Mouse (Mus musculus): Measurements from ENCODE around the gene Ros1. TPM values are rescaled to one million over a fixed set of nuclear protein-coding genes. Genes with fewer than 3 reads are reported as not detected.

Ros1 gene
- polyA plus RNA-seq, 1 experiment from 2014 or later: not detected

DNA sequence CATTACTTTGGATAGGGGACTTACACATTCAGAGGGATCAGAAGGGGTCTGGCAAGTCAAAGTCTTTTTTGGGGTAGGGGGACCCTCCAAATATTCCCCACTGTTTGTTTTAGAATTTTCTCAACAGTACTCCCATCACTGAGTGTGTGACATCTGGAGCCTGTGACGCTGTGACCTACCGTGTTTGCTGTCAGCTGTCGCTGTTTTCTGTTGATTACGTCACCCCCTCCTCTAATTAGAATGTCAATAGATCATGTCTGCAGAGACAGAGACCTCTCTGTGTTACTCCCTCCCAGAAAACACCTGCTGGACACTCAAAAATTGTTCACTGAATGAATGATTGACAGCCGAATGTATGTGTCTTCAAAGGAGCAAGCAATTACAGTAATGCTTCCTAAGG is 152.0 kb downstream of the Ros1 start:
- H3K27me3 ChIP-seq (ENCODE audit: control insufficient read depth, insufficient read depth, low read length): no peaks in the 10 kb centered on the region
- no peaks in the 10 kb centered on the region for H3K9me3 ChIP-seq (ENCODE audit: control insufficient read depth, low read length)
- H3K27ac ChIP-seq (replicated peaks in 1 of 2; ENCODE audit: control insufficient read depth in 1 of 2, insufficient read depth in 1 of 2, low read depth in 2 of 2, low read length in 2 of 2): no peak overlapping the region
- H3K9ac ChIP-seq (ENCODE audit: low read length): no peak overlapping the region
- no peak for ATAC-seq (ENCODE audit: insufficient number of reproducible peaks, insufficient read depth, low FRiP score, low read depth)
- H3K4me1 ChIP-seq (ENCODE audit: control insufficient read depth in 2 of 2, insufficient read depth in 2 of 2, low read length in 2 of 2): no peaks in the 10 kb centered on the region
- H3K4me3 ChIP-seq (ENCODE audit: control insufficient read depth in 1 of 2, insufficient read depth in 1 of 2, low read depth in 1 of 2, low read length in 2 of 2): no peak overlapping the region
- 73% methylated on average over 5 of the region's 5 CpGs for whole genome bisulfite sequencing
- H3K36me3 ChIP-seq (ENCODE audit: control insufficient read depth, insufficient read depth, low read length): no peaks in the 10 kb centered on the region
- no peak overlapping the region for H3K4me2 ChIP-seq (ENCODE audit: low read length)

DNA sequence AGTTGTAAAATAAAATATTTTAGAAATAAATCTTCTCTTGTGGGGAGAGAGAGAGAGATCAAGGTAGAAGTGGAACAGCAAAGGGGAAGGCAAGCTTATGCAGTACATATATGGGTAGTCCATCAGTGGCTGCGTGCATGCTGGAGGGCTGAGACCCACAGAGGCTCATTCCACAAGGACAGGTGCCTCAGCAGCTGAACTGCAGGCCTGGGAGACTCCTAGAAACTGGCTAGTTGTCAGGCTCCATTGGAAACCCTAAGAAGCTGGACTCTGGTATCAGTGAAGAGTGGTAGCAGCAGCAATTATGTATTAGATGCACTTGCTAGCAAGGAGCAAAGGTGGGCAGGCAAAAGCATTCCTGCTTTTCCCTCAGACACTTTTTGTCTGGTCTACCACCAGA is 155.7 kb downstream of the Ros1 start:
- Histone ChIP-seq H3K9me3 (ENCODE audit: control insufficient read depth, low read length) (no peaks in the 10 kb centered on the region), H3K4me1 (ENCODE audit: control insufficient read depth in 2 of 2, insufficient read depth in 2 of 2, low read length in 2 of 2) (no peaks in the 10 kb centered on the region), H3K4me2 (ENCODE audit: low read length) (no peak overlapping the region), H3K4me3 (ENCODE audit: control insufficient read depth in 1 of 2, insufficient read depth in 1 of 2, low read depth in 1 of 2, low read length in 2 of 2) (no peak overlapping the region), H3K36me3 (ENCODE audit: control insufficient read depth, insufficient read depth, low read length) (no peaks in the 10 kb centered on the region), H3K9ac (ENCODE audit: low read length) (no peak overlapping the region), H3K27ac (replicated peaks in 1 of 2; ENCODE audit: control insufficient read depth in 1 of 2, insufficient read depth in 1 of 2, low read depth in 2 of 2, low read length in 2 of 2) (no peak overlapping the region), H3K27me3 (ENCODE audit: control insufficient read depth, insufficient read depth, low read length) (no peaks in the 10 kb centered on the region)
- no peak for ATAC-seq (ENCODE audit: insufficient number of reproducible peaks, insufficient read depth, low FRiP score, low read depth)
- WGBS: 85% methylated on average over 1 of the region's 1 CpGs

DNA sequence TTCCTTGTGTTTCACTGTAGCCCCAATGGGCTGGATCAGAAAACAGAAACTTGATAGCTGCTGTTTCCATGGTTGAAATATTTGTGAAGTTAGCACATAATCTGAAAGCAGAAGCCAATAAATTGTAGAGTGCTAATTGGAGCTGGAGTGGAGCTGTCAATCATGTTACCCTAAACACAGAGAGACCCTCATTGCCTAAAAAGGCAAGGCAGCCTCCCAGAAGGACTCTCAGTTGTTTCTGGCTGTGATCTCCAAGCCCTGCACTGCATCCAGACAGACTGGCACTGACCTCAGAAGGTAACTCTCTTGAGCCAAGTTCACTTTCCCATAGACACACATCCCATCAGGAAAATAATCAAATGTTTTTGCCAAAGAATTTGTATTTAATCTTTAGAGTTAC is 161.3 kb downstream of the Ros1 start:
- Histone ChIP-seq H3K4me1 (ENCODE audit: control insufficient read depth in 2 of 2, insufficient read depth in 2 of 2, low read length in 2 of 2) (no peaks in the 10 kb centered on the region), H3K36me3 (ENCODE audit: control insufficient read depth, insufficient read depth, low read length) (no peaks in the 10 kb centered on the region), H3K27ac (replicated peaks in 1 of 2; ENCODE audit: control insufficient read depth in 1 of 2, insufficient read depth in 1 of 2, low read depth in 2 of 2, low read length in 2 of 2) (no peak overlapping the region), H3K9ac (ENCODE audit: low read length) (no peak overlapping the region), H3K9me3 (ENCODE audit: control insufficient read depth, low read length) (no peaks in the 10 kb centered on the region), H3K27me3 (ENCODE audit: control insufficient read depth, insufficient read depth, low read length) (peaks cover 37% of the 10 kb centered on the region), H3K4me3 (ENCODE audit: control insufficient read depth in 1 of 2, insufficient read depth in 1 of 2, low read depth in 1 of 2, low read length in 2 of 2) (no peak overlapping the region), H3K4me2 (ENCODE audit: low read length) (no peak overlapping the region)
- ATAC-seq (ENCODE audit: insufficient number of reproducible peaks, insufficient read depth, low FRiP score, low read depth): no peak

DNA sequence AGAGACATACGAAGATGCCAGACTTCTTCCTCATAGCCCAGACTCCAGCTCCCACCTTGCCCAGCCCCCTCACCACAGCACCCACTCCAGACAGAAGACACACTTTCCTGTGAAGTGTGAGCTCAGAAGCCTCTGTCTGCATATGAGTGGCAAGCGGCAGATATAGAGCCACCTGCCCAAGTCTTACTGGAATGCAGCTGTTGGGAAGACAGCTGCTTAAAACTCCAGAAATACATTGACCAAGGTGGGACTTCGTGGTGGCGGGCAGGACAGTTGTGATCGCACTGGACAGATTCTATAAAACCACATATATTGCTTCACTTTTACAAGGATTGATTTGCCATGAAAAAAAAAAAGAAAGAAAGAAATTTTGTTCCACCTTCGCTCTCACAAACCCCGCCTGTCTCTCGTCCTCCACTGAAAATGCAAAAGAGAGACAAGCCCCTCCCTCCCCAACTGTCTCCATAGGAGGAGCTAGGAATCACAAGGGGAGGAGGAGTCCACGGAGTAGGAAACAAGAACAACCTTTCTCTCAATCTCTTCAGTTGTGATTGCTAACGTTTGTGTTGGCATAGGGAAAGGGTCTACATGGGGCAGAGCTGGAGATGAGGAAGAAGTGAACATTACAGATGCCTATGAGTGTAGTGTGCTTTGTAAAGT is 165.5 kb downstream of the Ros1 start:
- no peak overlapping the region for H3K9ac ChIP-seq (ENCODE audit: low read length)
- H3K27me3 ChIP-seq (ENCODE audit: control insufficient read depth, insufficient read depth, low read length): peaks cover 79% of the 10 kb centered on the region
- ATAC-seq (ENCODE audit: insufficient number of reproducible peaks, insufficient read depth, low FRiP score, low read depth): no peak
- no peaks in the 10 kb centered on the region for H3K36me3 ChIP-seq (ENCODE audit: control insufficient read depth, insufficient read depth, low read length)
- H3K9me3 ChIP-seq (ENCODE audit: control insufficient read depth, low read length): no peaks in the 10 kb centered on the region
- 4% methylated on average over 10 of the region's 10 CpGs for WGBS
- peaks cover 0 to 8% of the 10 kb centered on the region in 2 experiments; a peak in 2 of 4 replicates for H3K4me1 ChIP-seq (ENCODE audit: control insufficient read depth in 2 of 2, insufficient read depth in 2 of 2, low read length in 2 of 2)
- no peak overlapping the region for H3K4me3 ChIP-seq (ENCODE audit: control insufficient read depth in 1 of 2, insufficient read depth in 1 of 2, low read depth in 1 of 2, low read length in 2 of 2)
- H3K27ac ChIP-seq (replicated peaks in 1 of 2; ENCODE audit: control insufficient read depth in 1 of 2, insufficient read depth in 1 of 2, low read depth in 2 of 2, low read length in 2 of 2): no peak overlapping the region
- H3K4me2 ChIP-seq (ENCODE audit: low read length): peak overlapping the region; percentile 24

DNA sequence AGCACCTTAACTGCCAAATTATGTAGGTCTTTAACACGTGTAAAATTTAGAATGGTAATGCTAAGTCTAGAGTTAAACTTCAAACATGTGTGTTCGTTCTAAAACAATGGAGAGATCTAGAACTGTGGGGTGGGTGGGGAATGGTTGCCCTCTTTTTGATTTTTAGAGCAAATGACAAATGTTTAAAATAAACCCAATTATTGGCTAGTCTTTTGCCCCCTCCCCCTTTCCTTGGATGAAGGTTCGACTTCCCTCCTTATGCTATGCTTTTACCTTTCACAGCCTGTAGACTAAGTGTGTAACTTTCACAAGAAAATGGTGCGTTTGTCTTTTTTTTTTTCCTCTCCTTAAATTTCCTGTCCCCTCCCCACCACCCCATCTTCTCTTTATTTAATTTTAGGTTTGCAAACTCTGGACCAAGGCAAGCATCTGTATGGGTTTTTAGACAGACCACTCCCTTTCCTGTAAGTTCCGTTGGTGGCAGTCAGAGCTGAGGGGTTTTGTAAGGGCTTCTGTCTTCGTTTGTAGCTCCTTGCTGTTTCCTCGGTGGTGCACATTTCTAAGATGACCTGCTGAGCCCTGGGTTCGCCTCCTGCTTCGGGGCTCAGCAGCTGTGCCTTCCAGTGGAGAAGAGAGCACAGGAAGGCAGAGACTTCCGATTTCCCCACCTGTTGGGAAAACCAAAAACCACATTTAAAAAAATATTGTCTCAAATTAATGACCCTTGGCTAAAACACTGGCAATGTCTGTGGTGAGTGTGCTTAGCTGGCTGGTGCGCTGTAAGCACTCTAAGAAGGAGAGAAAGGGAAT is 166.3 kb downstream of the Ros1 start:
- Histone ChIP-seq H3K27ac (replicated peaks in 1 of 2; ENCODE audit: control insufficient read depth in 1 of 2, insufficient read depth in 1 of 2, low read depth in 2 of 2, low read length in 2 of 2) (no peak overlapping the region), H3K9me3 (ENCODE audit: control insufficient read depth, low read length) (no peaks in the 10 kb centered on the region), H3K36me3 (ENCODE audit: control insufficient read depth, insufficient read depth, low read length) (no peaks in the 10 kb centered on the region), H3K9ac (ENCODE audit: low read length) (no peak overlapping the region), H3K27me3 (ENCODE audit: control insufficient read depth, insufficient read depth, low read length) (peaks cover 87% of the 10 kb centered on the region), H3K4me2 (ENCODE audit: low read length) (no peak overlapping the region), H3K4me1 (ENCODE audit: control insufficient read depth in 2 of 2, insufficient read depth in 2 of 2, low read length in 2 of 2) (peaks cover 0 to 8% of the 10 kb centered on the region in 2 experiments; a peak in 2 of 4 replicates), H3K4me3 (ENCODE audit: control insufficient read depth in 1 of 2, insufficient read depth in 1 of 2, low read depth in 1 of 2, low read length in 2 of 2) (no peak overlapping the region)
- ATAC-seq (ENCODE audit: insufficient number of reproducible peaks, insufficient read depth, low FRiP score, low read depth): no peak
- WGBS: 4% methylated on average over 11 of the region's 11 CpGs

DNA sequence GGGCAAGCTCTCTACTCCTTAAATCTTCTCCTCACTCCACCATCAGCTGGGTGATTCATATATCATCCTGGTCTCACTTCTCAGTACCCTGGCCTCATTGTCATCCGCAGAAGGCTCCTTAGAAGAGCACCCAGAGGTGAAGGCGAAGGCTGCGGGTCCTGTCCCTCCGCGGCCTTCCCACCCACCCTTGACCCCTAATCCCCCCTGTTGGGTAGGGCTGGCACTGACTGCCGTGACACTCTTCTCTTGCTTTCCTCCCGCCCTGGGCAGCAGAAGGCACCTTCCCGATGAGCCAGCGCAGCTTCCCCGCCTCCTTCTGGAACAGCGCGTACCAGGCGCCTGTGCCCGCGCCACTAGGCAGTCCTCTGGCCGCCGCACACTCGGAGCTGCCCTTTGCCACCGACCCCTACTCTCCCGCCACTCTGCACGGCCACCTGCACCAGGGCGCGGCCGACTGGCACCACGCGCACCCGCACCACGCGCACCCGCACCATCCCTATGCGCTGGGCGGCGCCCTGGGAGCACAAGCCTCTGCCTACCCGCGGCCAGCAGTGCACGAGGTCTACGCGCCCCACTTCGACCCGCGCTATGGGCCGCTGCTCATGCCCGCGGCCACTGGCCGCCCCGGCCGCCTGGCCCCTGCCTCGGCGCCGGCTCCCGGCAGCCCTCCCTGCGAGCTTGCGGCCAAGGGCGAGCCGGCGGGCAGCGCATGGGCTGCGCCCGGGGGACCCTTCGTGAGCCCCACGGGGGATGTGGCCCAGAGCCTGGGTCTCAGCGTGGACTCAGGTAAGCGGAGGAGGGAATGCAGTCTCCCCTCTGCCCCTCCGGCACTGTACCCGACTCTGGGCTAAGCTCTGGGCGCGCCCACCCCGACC is 167.6 kb downstream of the Ros1 start:
- peak; percentile 31; the same call in 1 of the 2 replicates for ATAC-seq (ENCODE audit: insufficient number of reproducible peaks, insufficient read depth, low FRiP score, low read depth)
- Histone ChIP-seq H3K27ac (replicated peaks in 1 of 2; ENCODE audit: control insufficient read depth in 1 of 2, insufficient read depth in 1 of 2, low read depth in 2 of 2, low read length in 2 of 2) (no peak overlapping the region), H3K4me3 (ENCODE audit: control insufficient read depth in 1 of 2, insufficient read depth in 1 of 2, low read depth in 1 of 2, low read length in 2 of 2) (peak overlapping the region; percentile 38 to 42), H3K4me2 (ENCODE audit: low read length) (peak overlapping the region; percentile 79), H3K4me1 (ENCODE audit: control insufficient read depth in 2 of 2, insufficient read depth in 2 of 2, low read length in 2 of 2) (peaks cover 9 to 13% of the 10 kb centered on the region in 2 experiments), H3K9ac (ENCODE audit: low read length) (no peak overlapping the region; the same call in 1 of the 2 replicates), H3K36me3 (ENCODE audit: control insufficient read depth, insufficient read depth, low read length) (no peaks in the 10 kb centered on the region), H3K9me3 (ENCODE audit: control insufficient read depth, low read length) (no peaks in the 10 kb centered on the region), H3K27me3 (ENCODE audit: control insufficient read depth, insufficient read depth, low read length) (peaks cover 98% of the 10 kb centered on the region)
- WGBS: 1% methylated on average over 62 of the region's 68 CpGs

DNA sequence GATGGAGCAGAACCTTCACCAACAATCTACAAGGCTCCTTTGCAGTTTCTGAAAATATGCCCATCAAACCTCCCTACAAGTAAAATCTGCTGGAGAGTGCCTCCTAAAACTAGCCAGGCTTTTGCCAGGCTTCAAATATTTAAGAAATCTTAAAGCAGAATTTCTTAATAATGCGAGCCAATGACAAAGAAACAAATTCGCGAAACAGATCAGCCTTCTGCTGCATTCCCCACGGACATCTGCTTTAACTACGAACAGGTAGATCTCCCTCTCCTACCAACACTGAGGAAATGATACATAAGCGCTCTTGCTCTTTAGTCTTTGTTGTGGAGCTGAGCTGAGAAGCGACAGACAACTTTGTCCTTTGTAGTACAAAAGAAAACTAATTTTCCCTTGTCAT is 169.2 kb downstream of the Ros1 start:
- Histone ChIP-seq H3K4me3 (ENCODE audit: control insufficient read depth in 1 of 2, insufficient read depth in 1 of 2, low read depth in 1 of 2, low read length in 2 of 2) (no peak overlapping the region), H3K36me3 (ENCODE audit: control insufficient read depth, insufficient read depth, low read length) (no peaks in the 10 kb centered on the region), H3K4me2 (ENCODE audit: low read length) (no peak overlapping the region), H3K27me3 (ENCODE audit: control insufficient read depth, insufficient read depth, low read length) (peaks cover 97% of the 10 kb centered on the region), H3K9me3 (ENCODE audit: control insufficient read depth, low read length) (no peaks in the 10 kb centered on the region), H3K9ac (ENCODE audit: low read length) (no peak overlapping the region), H3K4me1 (ENCODE audit: control insufficient read depth in 2 of 2, insufficient read depth in 2 of 2, low read length in 2 of 2) (peaks cover 12 to 16% of the 10 kb centered on the region in 2 experiments), H3K27ac (replicated peaks in 1 of 2; ENCODE audit: control insufficient read depth in 1 of 2, insufficient read depth in 1 of 2, low read depth in 2 of 2, low read length in 2 of 2) (no peak overlapping the region)
- WGBS: 17% methylated on average over 7 of the region's 7 CpGs
- no peak for ATAC-seq (ENCODE audit: insufficient number of reproducible peaks, insufficient read depth, low FRiP score, low read depth)
